Mouse (Mus musculus): ENCODE measurements around the gene Wdr5b. TPM values are rescaled to one million over a fixed set of nuclear protein-coding genes. Genes with fewer than 3 reads are reported as not detected.
"Not testable (repeated sequence)": the region's sequence is repeated elsewhere in the genome, so short reads cannot be mapped to it uniquely, and the experiment has no call there.

The Wdr5b gene
- total RNA-seq, 2 experiments from 2014 or later = 5.5 to 5.8 TPM

DNA sequence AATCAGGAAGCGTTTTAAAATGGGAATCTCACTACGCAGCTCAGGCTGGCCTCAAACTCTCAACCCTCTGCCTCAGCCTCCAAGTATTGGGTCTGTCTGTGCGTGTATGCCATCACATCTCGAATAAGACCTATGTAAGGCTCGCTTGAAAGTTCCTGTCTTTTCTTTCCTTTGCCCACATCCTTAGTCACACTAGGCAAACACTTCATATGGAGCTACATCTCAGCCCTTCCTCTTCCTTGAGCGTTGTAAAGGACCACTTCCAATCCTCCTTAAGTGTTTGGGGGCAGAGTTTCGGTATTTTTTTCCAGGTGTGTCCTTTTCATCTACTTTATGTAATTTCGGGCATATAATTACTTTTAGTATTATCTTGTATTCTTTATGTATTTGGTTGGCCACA is 13.9 kb downstream of the Wdr5b start:
- DNase-seq (ENCODE audit: low spot score in 2 of 2) = no peak
- TF ChIP-seq CTCF (conservative IDR thresholded peaks at IDR 0.05) = no peak

DNA sequence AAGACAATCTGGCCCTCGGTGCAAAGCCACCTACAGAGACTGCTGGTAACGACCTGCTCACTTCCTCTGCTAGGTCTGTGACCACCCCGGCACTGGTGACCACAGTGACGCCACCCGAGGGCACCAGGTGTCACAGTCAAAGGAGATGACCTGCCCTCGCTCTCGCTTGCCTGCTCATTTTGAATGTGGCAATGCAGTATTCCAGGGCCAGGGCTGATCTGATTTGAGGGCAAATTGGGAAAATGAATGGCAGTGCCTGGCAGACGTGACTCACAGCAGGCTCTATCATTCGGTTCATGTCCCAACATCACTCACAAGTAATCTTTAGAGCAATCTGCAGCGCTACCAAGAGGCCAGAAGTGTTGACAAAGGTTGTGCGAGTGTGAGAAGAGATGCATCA is 15.4 kb downstream of the Wdr5b start:
- no peak overlapping the region for H3K4me3 ChIP-seq
- no peak overlapping the region for H3K27ac ChIP-seq
- DNase-seq (ENCODE audit: low spot score in 2 of 2) = no peak
- TF ChIP-seq CTCF (conservative IDR thresholded peaks at IDR 0.05) = no peak

More for the DNA sequence above, 13.9 kb downstream of the Wdr5b start:
- Histone ChIP-seq H3K4me3 (no peak overlapping the region), H3K27ac (no peak overlapping the region)

DNA sequence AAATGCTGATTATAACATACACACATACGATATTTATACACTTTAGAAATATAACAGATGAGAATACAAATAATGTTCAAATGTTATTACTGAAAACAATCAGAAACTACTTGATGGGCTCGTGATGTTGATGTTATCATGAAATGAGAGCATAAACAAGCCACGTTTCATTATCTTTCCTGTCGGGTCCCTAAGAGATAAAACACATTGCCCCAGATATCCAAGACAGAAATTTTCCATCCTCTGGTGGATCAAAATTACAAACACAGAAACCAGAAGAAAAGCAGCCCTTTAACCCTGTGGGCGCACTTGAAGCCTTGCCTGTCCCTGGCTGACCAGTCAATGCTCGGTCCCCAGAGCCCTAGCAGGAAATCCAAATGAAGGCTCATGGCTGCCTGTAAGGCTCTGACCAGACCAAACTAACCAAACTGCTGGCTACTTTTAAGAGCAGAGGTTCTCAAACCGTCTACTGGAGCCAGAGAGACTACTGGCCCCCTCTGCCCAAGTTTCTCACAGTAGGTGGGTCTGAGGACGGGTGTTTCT is 17.0 kb downstream of the Wdr5b start:
- H3K4me3 ChIP-seq = no peak overlapping the region
- H3K27ac ChIP-seq = no peak overlapping the region
- no peak for TF ChIP-seq CTCF (conservative IDR thresholded peaks at IDR 0.05)
- DNase-seq (ENCODE audit: low spot score in 2 of 2) = no peak

DNA sequence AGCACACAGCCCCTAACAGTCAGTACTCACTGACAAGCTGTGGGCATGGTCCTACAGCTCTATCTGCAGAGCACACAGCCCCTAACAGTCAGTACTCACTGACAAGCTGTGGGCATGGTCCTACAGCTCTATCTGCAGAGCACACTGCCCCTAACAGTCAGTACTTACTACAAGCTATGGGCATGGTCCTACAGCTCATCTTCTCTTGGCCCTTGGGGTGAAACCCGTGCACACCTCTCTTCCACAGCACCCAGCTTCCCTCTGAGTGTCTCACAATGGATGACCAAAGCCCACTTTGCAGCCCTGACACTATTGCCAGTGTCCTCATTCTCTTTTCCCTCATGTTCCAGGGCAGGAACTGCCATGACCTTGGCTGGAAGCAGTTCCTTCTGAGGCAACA is 21.5 kb downstream of the Wdr5b start:
- DNase-seq (ENCODE audit: low spot score in 2 of 2); H3K4me3 ChIP-seq: not testable (repeated sequence)
- peak overlapping the region; percentile 70; the same call in 1 of the 2 replicates for H3K27ac ChIP-seq

- no peak overlapping the region for H3K4me3 ChIP-seq
- no peak for DNase-seq (ENCODE audit: low spot score in 2 of 2)
- TF ChIP-seq CTCF (conservative IDR thresholded peaks at IDR 0.05) = no peak
- H3K27ac ChIP-seq = peak overlapping the region; percentile 70
These were observed 22.3 kb downstream of the Wdr5b start for GRCm38 (mm10) chr16:36063315-36063714.

GRCm38 (mm10) chr16:36064904-36065303 is 23.9 kb downstream of the Wdr5b start:
- TF ChIP-seq CTCF (conservative IDR thresholded peaks at IDR 0.05) = no peak
- Histone ChIP-seq H3K27ac (no peak overlapping the region), H3K4me3 (no peak overlapping the region)
- DNase-seq (ENCODE audit: low spot score in 2 of 2) = no peak

GRCm38 (mm10) chr16:36067694-36068093 is 26.7 kb downstream of the Wdr5b start:
- H3K27ac ChIP-seq = no peak overlapping the region
- TF ChIP-seq CTCF (conservative IDR thresholded peaks at IDR 0.05) = no peak
- no peak for DNase-seq (ENCODE audit: low spot score in 2 of 2)

DNA sequence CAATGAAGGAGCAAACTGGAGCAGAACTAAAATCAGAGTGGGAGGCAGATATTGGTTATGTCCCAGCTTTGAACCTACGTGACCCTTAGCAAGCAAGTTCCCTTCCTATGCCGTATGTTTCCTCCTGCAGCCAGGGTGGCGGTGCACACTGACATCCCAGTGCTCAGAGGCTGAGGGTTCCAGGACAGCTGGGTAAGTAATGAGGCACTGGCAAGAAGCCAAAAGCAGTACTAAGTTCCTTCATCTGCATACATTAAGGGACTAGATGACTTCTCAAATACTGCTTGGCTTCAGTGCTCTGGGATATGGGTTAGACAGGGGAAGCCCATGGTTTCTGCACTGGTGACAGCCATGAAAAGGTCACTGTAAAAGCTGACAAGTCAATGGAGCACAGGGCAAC is 27.4 kb downstream of the Wdr5b start:
- Histone ChIP-seq H3K4me3 (no peak overlapping the region), H3K27ac (no peak overlapping the region)
- no peak for TF ChIP-seq CTCF (conservative IDR thresholded peaks at IDR 0.05)
- no peak for DNase-seq (ENCODE audit: low spot score in 2 of 2)

More at GRCm38 (mm10) chr16:36067694-36068093, 26.7 kb downstream of the Wdr5b start:
- no peak overlapping the region for H3K4me3 ChIP-seq

- DNase-seq (ENCODE audit: low spot score in 2 of 2) = no peak
- H3K27ac ChIP-seq = no peak overlapping the region
- TF ChIP-seq CTCF (conservative IDR thresholded peaks at IDR 0.05) = peak; percentile 35
- H3K4me3 ChIP-seq = peak overlapping the region; percentile 97
These were observed 29.0 kb downstream of the Wdr5b start for GRCm38 (mm10) chr16:36069819-36070575.

- Histone ChIP-seq H3K27ac (peak overlapping the region; percentile 99), H3K4me3 (peak overlapping the region; percentile 97)
- TF ChIP-seq CTCF (conservative IDR thresholded peaks at IDR 0.05) = no peak
- no peak for DNase-seq (ENCODE audit: low spot score in 2 of 2)
These were observed 30.1 kb downstream of the Wdr5b start for GRCm38 (mm10) chr16:36071071-36071449.

DNA sequence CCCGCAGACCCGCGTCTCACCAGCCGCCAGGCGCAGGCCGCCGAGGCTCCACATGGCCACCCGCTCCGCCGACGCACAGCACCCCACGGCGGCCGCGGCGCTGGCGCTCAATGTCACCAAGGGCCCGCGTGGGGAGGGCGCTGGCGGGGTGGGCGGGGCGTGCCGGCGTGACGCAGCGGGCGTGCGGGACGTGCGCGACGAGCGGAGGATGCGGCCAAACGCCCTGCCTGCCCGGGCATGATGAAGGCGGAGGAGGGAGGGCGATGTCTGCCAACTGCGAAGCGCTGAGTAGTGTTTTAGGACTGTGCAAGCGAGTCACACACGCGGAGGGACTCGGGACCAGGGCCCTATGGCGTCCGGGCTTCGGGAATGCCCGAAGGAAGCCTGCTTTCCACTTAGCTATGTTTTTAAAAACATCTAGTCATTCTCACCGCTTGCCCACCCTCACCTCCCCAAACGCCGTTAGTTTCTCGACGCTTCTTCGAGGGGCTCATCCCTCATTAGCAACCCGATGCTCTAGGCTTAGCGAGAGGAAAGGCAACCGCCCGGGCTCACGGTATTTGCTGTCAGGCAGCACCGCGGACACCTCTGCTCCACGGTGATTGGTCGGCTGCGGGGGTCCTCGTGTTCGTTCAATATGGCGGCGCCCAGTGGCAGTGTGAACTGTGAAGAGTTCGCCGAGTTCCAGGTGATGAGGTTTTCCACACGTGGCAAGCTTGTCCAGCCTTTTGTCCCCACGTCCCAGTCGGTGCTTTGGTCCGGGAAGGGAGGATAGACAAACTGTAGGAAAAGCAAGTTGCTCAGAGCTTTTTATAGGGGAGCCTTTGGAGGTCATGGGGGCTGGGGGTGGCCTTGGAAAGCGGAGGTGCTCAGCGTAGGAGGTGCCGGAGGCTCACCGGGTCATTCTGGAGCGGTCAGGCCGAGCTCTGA is 30.7 kb downstream of the Wdr5b start, which contains the start of the genes Fam162a and Ccdc58:
Fam162a (minus strand) TSS at position 145 of the 930 bp plus-strand sequence.
Ccdc58 (plus strand) TSS at position 236 of the 930 bp plus-strand sequence.
- TF ChIP-seq CTCF (conservative IDR thresholded peaks at IDR 0.05) = peak; percentile 32; the same call in 1 of the 2 replicates

DNA sequence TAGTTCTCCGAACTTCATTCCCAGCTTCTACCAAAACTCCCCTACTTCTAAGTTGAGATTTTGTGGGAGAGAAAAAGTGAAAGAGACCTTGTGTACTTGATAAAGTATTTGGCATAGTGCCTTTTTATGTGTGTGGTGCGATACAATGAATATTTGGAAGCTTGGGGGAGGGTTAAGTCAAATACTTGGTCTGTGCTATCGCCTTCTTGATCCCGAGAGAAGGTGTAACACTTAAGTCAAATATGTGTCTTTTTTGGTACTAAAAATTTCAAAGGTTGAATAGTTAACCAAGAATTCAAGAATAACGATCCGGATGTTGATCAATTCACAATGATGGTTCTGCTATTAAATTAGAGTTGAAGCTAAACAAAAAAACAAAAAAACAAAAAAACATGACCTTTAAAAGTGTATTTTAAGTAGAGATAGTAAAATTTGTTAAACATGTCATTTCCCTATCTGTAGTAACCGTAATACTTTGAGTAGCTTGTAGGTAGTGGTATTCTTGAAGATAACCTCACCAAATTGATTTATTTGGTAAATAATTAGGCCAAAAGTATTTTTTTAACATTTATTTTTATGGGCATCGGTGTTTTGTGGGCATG is 31.5 kb downstream of the Wdr5b start:
- H3K27ac ChIP-seq = peak overlapping the region; percentile 99
- H3K4me3 ChIP-seq = peak overlapping the region; percentile 97
- DNase-seq (ENCODE audit: low spot score in 2 of 2) = no peak
- TF ChIP-seq CTCF (conservative IDR thresholded peaks at IDR 0.05) = no peak

More for the DNA sequence above, 30.7 kb downstream of the Wdr5b start, which contains the start of the genes Fam162a and Ccdc58:
- H3K4me3 ChIP-seq = peak within 1 kb of the TSS; percentile 97
- peak within 1 kb of the TSS; percentile 99 for H3K27ac ChIP-seq
- peak; percentile 92 to 94 for DNase-seq (ENCODE audit: low spot score in 2 of 2)

Measured in layer of hippocampus, adult 2 months (tissue).